Mouse (Mus musculus) c-Kit-positive CD71-negative TER-119-negative erythroid progenitor cells, embryonic 14.5 days (primary cell): ENCODE measurements at regions not wholly inside any gene's neighbourhood (a gene's known extent, or its start where the extent isn't known, plus 50 kb on each side); places are given as distances from the start of the nearest gene placed in this dataset.

Source experiments
- DNase-seq: peaks from one replicate; pipeline ENCODE4 v3.0.0-alpha.2; 2013; ENCODE audit warnings: low read depth

GRCm38 (mm10) chr17:43219636-43220035, 50.5 kb upstream of the Adgrf1 start:
- no peak for DNase-seq
